Mouse (Mus musculus): ENCODE data around the gene Gm49396. TPM values are rescaled to one million over a fixed set of nuclear protein-coding genes. Genes with fewer than 3 reads are reported as not detected.

The Gm49396 gene
- polyA plus RNA-seq, 1 experiment from 2014 or later = 15.1 TPM

DNA sequence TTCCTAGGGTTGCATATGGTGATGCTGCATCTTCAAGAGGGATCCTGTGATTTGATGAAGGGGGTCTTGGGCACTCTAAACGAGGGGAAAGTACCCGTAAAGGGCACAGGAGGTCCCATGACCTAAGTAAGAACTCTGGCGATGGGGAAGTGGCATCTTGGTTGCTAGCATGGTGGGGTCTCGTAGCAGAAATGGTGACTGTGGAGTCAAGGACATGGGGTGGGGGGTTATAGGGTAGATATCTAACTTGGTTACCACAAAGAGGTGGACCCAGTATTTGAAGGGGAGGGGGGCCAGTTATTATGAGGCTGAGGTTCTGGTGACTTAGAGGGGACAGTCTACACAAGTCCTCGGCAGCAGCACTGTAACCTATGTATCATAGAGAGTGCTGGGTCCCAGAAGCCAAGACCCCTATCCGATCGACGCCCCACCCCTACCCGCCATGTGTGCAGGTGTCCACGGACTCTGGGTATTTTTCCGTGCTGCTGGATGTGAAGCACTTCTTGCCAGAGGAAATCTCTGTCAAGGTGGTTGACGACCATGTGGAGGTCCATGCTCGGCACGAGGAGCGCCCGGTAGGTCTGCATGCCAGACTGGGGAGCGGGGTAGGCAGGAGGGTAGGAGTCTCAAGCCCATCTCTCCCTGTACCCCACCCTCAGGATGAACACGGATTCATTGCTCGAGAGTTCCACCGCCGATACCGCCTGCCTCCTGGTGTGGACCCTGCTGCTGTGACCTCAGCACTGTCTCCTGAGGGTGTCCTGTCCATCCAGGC is 9.1 kb upstream of the Gm49396 start:
- WGBS = 77% methylated on average over 22 of the region's 22 CpGs
- no peak overlapping the region for H3K27ac ChIP-seq

DNA sequence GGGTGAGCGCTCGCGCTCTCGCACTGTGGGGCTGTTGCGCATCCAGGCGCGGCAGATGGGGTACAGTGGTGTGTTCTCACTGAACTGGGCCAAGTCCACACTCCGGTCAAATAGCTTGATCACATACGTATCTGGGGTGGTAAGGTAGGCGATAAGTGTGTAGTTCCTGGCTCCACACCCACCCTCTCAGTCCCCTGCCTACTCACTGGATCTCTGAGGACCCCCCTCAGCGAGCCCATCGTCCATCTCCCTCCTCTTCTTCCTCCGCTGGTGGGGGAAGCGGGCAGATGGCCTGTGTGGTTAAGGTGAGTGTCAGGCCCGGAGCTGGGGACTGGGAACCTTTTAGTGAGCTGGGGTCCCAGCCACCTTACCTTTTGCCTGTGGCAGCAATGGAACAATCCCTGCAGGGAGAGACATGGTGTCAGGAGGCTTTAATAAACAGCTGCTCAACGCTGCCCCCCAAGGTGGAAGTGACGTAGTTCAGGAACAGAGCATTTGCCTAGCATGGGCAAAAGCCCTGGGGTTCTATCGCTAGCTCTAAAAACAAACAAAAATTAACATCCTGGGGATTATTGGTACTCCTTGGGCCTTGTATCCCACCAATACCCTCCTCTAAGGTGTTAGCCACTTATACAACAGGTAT is 6.1 kb upstream of the Gm49396 start:
- H3K4me3 ChIP-seq = no peak overlapping the region
- WGBS = 90% methylated on average over 18 of the region's 18 CpGs
- no peaks in the 10 kb centered on the region for H3K27me3 ChIP-seq
- peaks cover 36% of the 10 kb centered on the region for H3K4me1 ChIP-seq
- no peak for ATAC-seq (ENCODE audit: borderline replicate concordance, extremely low read depth, low FRiP score, low TSS enrichment)
- no peak overlapping the region for H3K4me2 ChIP-seq
- no peak overlapping the region for H3K9ac ChIP-seq
- peaks cover 22% of the 10 kb centered on the region for H3K36me3 ChIP-seq
- H3K9me3 ChIP-seq = no peaks in the 10 kb centered on the region
- H3K27ac ChIP-seq = no peak overlapping the region

More for the DNA sequence above, 9.1 kb upstream of the Gm49396 start:
- Histone ChIP-seq H3K9me3 (no peaks in the 10 kb centered on the region), H3K4me3 (peak overlapping the region; percentile 67), H3K4me2 (peak overlapping the region; percentile 97), H3K27me3 (no peaks in the 10 kb centered on the region), H3K9ac (peak overlapping the region; percentile 81; the same call in 1 of the 2 replicates), H3K36me3 (peaks cover 26% of the 10 kb centered on the region), H3K4me1 (peaks cover 33% of the 10 kb centered on the region)
- ATAC-seq (ENCODE audit: borderline replicate concordance, extremely low read depth, low FRiP score, low TSS enrichment) = no peak

DNA sequence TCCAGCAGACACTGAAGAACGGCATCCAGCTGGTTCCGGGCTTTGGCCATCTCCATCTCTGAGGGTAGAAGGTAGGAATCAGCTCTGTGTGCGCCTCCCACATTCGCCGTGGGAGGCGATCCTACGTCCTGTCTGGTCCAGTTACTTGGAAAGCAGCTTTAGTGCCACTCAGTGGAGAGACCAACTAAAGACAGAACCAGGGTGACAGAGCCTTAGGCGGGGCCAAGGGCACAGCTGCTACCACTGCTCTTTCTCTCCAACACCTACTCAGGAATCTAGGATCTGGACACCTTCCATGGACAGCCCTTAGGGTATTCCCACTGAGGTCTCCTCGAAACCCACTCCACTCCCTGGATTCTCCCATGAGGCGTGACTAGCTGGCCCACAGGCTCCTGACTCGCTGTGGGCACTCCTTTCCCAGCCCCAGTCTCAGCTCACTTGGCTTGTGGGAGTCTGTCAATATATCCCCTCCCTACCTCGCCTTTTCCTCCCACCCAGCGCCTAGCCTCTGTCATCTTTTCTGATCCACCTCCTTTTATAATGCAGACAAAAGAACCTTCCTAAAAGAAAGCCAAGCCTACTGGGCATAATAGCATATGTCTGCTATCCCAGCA is 5.1 kb upstream of the Gm49396 start:
- Histone ChIP-seq H3K4me2 (peak overlapping the region; percentile 87), H3K9ac (peak overlapping the region; percentile 67; the same call in 1 of the 2 replicates), H3K27ac (no peak overlapping the region), H3K4me3 (peak overlapping the region; percentile 59), H3K9me3 (no peaks in the 10 kb centered on the region), H3K36me3 (peaks cover 22% of the 10 kb centered on the region), H3K27me3 (no peaks in the 10 kb centered on the region), H3K4me1 (peaks cover 34% of the 10 kb centered on the region)
- no peak for ATAC-seq (ENCODE audit: borderline replicate concordance, extremely low read depth, low FRiP score, low TSS enrichment)
- 89% methylated on average over 13 of the region's 13 CpGs for WGBS

DNA sequence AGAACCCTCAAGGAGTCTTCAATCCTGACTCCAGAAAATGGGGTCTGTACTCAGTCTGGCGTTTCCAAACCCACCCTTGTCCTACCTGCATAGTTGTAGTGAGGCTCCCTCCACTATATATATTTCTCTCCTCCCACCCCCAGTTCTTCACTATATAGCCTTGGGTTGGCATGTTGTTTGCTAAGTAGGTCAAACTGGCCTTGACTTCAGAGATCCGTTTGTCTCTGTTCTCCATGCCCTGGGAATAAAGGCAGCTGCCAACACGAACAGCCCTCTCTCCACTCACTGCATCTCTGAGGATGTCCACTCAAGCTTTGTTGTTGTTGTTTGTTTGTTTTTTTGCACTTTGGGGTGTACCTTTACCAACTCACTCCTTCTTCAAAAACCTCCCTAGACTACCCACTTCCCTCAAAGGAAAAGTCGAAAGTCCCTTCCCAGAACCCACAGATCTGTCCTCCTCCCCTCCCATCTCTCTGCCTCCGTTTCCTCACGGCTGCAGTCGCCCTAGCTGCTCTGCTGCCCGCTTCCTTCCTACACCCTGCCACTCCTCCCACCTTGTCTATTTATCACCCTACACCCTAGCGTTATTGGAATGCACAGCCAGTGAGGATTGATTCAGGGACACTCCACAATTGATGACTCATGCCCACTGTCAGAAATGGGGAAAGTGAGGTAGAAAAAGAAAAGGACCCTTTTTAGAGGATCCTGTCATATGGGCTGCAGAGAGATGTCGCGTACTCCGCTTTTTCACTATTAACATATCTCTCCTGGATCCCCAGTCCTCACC is 4.3 kb upstream of the Gm49396 start:
- Histone ChIP-seq H3K4me3 (peak overlapping the region; percentile 59), H3K9ac (peak overlapping the region; percentile 67), H3K27me3 (no peaks in the 10 kb centered on the region), H3K9me3 (no peaks in the 10 kb centered on the region), H3K4me1 (peaks cover 29% of the 10 kb centered on the region), H3K4me2 (peak overlapping the region; percentile 87), H3K36me3 (peaks cover 22% of the 10 kb centered on the region), H3K27ac (peak overlapping the region; percentile 49; the same call in 1 of the 2 replicates)
- ATAC-seq (ENCODE audit: borderline replicate concordance, extremely low read depth, low FRiP score, low TSS enrichment) = no peak
- WGBS = 11% methylated on average over 12 of the region's 12 CpGs

DNA sequence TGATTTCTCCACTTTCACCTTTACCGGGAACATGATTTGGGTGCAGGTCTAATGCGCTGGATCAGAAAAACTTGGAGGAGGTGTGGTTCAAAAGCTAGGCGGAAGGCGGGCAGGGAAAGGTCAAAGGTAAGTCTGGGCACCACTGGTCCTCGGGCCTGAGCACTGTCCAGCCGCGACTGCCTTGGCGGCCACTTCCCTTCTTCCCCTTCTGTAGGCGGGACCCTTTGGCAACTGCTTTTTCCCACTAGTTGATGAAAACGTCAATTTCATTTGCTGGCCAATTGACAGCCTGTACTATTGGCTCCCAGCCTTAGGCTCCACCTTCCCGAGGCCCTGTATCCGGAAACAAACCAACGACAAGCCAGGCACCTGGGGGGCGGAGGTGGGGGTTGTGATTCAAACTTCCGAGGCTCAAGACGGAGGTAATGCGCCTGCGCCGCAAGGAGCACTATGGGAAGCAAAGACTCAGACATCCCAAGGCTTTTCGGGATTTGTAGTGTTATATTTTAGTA is 3.6 kb upstream of the Gm49396 start, which contains the start of gene Lin37:
Lin37 (minus strand) TSS at position 396 of the 512 bp plus-strand sequence.
- Histone ChIP-seq H3K27ac (peak within 1 kb of the TSS; percentile 49; the same call in 1 of the 2 replicates), H3K4me2 (peak within 1 kb of the TSS; percentile 87), H3K4me1 (peaks cover 33% of the 10 kb centered on the region), H3K4me3 (peak within 1 kb of the TSS; percentile 59), H3K36me3 (peaks cover 22% of the 10 kb centered on the region), H3K9ac (peak within 1 kb of the TSS; percentile 67), H3K27me3 (no peaks in the 10 kb centered on the region), H3K9me3 (no peaks in the 10 kb centered on the region)
- WGBS = under 1% methylated on average over 20 of the region's 20 CpGs
- peak; percentile 85 for ATAC-seq (ENCODE audit: borderline replicate concordance, extremely low read depth, low FRiP score, low TSS enrichment)

DNA sequence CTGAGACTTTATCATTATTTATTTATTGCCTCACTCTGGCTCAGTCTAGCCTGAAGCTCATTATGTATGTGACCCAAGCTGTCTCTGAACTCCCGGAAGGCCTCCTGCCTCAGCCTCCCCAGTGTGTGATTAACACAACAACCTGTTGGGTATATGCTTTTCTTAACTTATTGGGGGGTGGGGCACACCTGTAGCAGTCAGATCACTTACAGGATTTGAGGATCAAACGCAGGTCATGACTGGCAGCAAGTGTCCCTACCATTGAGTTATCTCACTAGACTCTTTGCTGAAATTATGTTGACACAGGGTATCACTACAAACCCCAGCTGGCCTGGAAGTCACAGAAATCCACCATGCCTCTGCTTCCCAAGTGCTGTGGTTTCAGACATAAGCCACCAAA is 2.8 kb upstream of the Gm49396 start:
- 0 out of 2 replicates have a peak overlapping the region, but pooled peaks have one; percentile 7 for H3K9ac ChIP-seq
- no peaks in the 10 kb centered on the region for H3K9me3 ChIP-seq
- peaks cover 27% of the 10 kb centered on the region for H3K36me3 ChIP-seq
- H3K27ac ChIP-seq = 0 out of 2 replicates have a peak overlapping the region, but pooled peaks have one; percentile 21
- peaks cover 33% of the 10 kb centered on the region for H3K4me1 ChIP-seq
- no peak for ATAC-seq (ENCODE audit: borderline replicate concordance, extremely low read depth, low FRiP score, low TSS enrichment)
- H3K4me3 ChIP-seq = no peak overlapping the region
- no peaks in the 10 kb centered on the region for H3K27me3 ChIP-seq
- peak overlapping the region; percentile 87 for H3K4me2 ChIP-seq
- 55% methylated on average over 2 of the region's 2 CpGs for WGBS

DNA sequence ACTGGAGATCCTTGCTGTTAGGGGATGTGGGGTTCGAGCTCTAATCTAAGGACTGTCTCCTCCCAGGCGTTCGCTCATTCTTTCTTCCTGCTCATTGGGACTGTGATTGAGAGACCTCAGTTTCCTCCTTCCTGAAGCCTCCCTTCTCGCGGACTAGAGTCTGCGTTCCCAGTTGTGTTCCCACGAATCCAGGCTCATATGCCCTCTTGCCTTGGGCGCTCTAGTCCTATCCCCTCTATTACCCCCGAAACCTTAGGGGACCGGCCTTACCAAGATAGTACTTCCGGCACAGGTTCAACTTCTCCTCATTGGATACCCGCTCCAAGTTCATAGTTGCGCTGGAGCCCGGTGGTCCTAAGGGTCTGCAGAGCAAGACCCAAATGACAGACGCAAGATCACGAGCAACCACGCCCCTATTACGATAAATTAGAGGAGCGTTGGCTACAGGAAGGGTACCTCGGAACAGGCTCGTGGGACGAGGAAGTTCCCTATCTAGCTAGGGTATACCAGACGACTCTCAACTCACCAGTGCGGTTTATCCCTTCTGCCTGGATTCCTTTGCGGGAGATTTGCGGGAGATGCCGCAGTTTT is 523 bp upstream of the Gm49396 start:
- Histone ChIP-seq H3K4me3 (peak overlapping the region; percentile 91), H3K27me3 (no peaks in the 10 kb centered on the region), H3K9me3 (no peaks in the 10 kb centered on the region), H3K4me1 (peaks cover 33% of the 10 kb centered on the region), H3K36me3 (peaks cover 25% of the 10 kb centered on the region), H3K4me2 (peak overlapping the region; percentile 79), H3K27ac (peak overlapping the region; percentile 79), H3K9ac (peak overlapping the region; percentile 68)
- 1% methylated on average over 27 of the region's 27 CpGs for WGBS
- ATAC-seq (ENCODE audit: borderline replicate concordance, extremely low read depth, low FRiP score, low TSS enrichment) = no peak

DNA sequence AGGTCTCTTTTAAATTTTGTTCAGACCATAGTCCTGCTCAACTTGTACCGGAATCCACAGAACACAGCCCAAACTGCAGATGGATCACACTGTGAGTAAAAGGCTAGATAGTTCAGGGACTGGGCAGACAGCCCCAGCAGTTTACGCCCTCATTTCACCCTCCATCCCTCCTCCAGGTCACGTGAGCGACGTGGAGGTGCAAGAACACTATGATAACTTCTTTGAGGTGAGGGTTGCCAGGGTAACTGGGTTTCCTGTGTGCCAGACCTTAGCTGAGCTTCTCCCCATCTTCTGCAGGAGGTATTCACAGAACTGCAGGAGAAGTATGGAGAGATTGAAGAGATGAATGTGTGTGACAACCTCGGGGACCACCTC is 749 bp downstream of the Gm49396 start:
- H3K4me3 ChIP-seq = peak overlapping the region; percentile 91
- no peak for ATAC-seq (ENCODE audit: borderline replicate concordance, extremely low read depth, low FRiP score, low TSS enrichment)
- peaks cover 22% of the 10 kb centered on the region for H3K4me1 ChIP-seq
- H3K36me3 ChIP-seq = peaks cover 34% of the 10 kb centered on the region
- H3K27ac ChIP-seq = peak overlapping the region; percentile 98
- no peaks in the 10 kb centered on the region for H3K9me3 ChIP-seq
- H3K27me3 ChIP-seq = no peaks in the 10 kb centered on the region
- 20% methylated on average over 6 of the region's 6 CpGs for WGBS
- peak overlapping the region; percentile 88 for H3K9ac ChIP-seq
- H3K4me2 ChIP-seq = peak overlapping the region; percentile 79

DNA sequence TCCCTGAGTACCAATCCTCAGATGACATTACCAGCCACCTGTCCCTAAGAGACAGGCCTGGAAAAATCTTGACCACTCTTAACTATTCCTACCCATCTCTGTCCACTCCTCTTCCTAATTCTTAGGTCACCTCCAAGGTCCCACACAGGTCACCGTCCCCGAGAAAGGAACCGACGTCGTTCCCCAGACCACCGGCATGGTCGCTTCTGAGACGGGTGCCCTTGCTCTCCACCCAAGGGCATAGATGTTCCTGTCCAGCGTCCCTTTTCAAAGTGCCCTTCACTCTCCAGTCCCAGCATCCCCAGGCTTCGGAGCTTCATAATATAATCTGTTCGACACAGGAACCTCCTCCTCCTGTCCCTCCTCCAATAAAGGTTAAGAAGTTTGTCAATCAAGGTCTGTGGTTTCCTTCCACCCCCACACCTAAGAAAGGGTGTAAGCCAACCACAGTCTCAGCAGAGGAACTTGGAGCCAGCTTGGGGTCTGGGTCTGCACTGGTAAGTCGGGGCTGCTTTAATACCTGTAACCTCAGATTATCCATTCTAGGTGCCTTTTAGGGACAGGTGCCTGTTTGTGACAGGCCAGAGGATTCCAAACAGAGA is 1.9 kb downstream of the Gm49396 start, which contains the start of gene Igflr1:
Igflr1 (plus strand) TSS at position 458 of the 602 bp plus-strand sequence.
- peaks cover 46% of the 10 kb centered on the region for H3K36me3 ChIP-seq
- WGBS = 93% methylated on average over 12 of the region's 12 CpGs

DNA sequence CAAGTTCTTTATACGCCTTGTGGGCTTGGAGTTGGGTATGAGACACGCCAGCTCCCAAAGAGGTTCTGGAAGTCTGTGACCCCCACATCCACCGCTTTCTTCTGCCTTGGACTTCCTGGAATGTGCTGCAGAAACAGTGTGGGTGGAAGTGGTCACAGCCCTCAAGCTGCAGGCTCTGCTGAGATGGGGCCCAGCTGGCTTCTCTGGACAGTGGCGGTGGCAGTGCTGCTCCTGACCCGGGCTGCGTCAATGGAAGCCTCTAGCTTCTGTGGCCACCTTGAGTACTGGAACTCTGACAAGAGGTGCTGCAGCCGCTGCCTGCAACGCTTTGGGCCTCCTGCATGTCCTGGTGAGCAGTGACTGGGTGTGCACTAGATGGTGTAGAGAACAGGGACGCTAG is 2.9 kb downstream of the Gm49396 start:
- ATAC-seq (ENCODE audit: borderline replicate concordance, extremely low read depth, low FRiP score, low TSS enrichment) = no peak
- 77% methylated on average over 9 of the region's 9 CpGs for WGBS
- H3K27me3 ChIP-seq = no peaks in the 10 kb centered on the region
- peaks cover 56% of the 10 kb centered on the region for H3K36me3 ChIP-seq
- no peak overlapping the region for H3K9ac ChIP-seq
- H3K4me2 ChIP-seq = no peak overlapping the region
- no peaks in the 10 kb centered on the region for H3K9me3 ChIP-seq
- H3K4me1 ChIP-seq = peaks cover 14% of the 10 kb centered on the region
- no peak overlapping the region for H3K27ac ChIP-seq
- no peak overlapping the region for H3K4me3 ChIP-seq

More for the DNA sequence above, 1.9 kb downstream of the Gm49396 start, which contains the start of gene Igflr1:
- no peak for ATAC-seq (ENCODE audit: borderline replicate concordance, extremely low read depth, low FRiP score, low TSS enrichment)
- H3K4me2 ChIP-seq = peak within 1 kb of the TSS; percentile 79
- H3K27me3 ChIP-seq = no peaks in the 10 kb centered on the region
- no peak within 1 kb of the TSS for H3K9ac ChIP-seq
- peaks cover 17% of the 10 kb centered on the region for H3K4me1 ChIP-seq
- no peaks in the 10 kb centered on the region for H3K9me3 ChIP-seq
- H3K27ac ChIP-seq = no peak within 1 kb of the TSS
- peak within 1 kb of the TSS; percentile 91 for H3K4me3 ChIP-seq
